Mouse (Mus musculus): ENCODE results near the gene Wfdc2.

- TF ChIP-seq CTCF (IDR thresholded peaks at IDR 0.05; ENCODE audit: borderline replicate concordance, insufficient read depth, low read length) = no peak
- no peak for TF ChIP-seq POLR2A (IDR thresholded peaks at IDR 0.05; ENCODE audit: low read depth, low read length)
Observed at GRCm38 (mm10) chr2:164542132-164542531, 20.1 kb upstream of the Wfdc2 start.
